In the genomic region with DNA sequence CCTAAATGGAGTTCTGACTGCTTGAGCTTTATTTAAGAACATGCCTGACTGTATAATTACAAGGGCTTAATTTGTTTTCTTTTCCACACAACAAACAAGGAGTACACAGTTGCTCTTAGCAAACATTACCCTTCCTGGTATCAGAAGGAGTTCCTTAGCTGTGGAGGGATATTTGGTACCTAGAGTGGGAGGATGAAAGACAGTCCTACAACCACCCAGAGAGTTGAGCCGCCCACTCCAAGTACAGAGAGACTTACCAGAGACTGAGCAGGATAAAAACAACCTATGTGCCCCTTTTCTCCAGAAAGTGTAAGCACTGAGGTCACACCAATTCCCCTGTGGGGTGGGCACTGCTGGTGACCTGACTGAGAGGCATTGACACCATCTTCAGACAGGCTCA, we compare ENCODE assay signal across 17 mouse cellular contexts.
"Had no signal": no experiment of that assay in that cellular context is flagged by ENCODE, and none has a peak within 500 bp of the region (broad histone marks: within the 10 kb centered on the region; RNA-seq: fewer than 3 reads in every experiment).

No protein-coding gene starts in this region.

- H3K27ac ChIP-seq: midbrain, embryonic 10.5 days; midbrain, embryonic 12.5 days; neural tube, embryonic 13.5 days; neural tube, embryonic 15.5 days had no signal

- H3K4me3 ChIP-seq: midbrain, embryonic 10.5 days; midbrain, embryonic 12.5 days; myocyte; neural tube, embryonic 13.5 days; neural tube, embryonic 15.5 days had no signal

- H3K9me3 ChIP-seq: midbrain, embryonic 10.5 days; midbrain, embryonic 12.5 days; neural tube, embryonic 13.5 days; neural tube, embryonic 15.5 days had no signal

- DNase-seq: lung, adult 18-20 months; lung, embryonic 14.5 days; lung, postnatal 10 days; lung, postnatal 4 days; midbrain, embryonic 14.5 days; right cerebral cortex, adult 18-20 months; right cerebral cortex, postnatal 25 days; right cerebral cortex, postnatal 4 days; spleen, adult 18-20 months; thymus, adult 18-20 months; thymus, postnatal 25 days; thymus, postnatal 4 days had no signal

- H3K27me3 ChIP-seq: midbrain, embryonic 12.5 days; neural tube, embryonic 13.5 days; neural tube, embryonic 15.5 days had no signal

- H3K36me3 ChIP-seq: midbrain, embryonic 10.5 days; midbrain, embryonic 12.5 days had no signal

- H3K4me1 ChIP-seq: midbrain, embryonic 10.5 days; midbrain, embryonic 12.5 days; neural tube, embryonic 13.5 days had no signal
